Mouse (Mus musculus): Measurements from ENCODE around the gene Olfr699.
"Not testable (repeated sequence)": the region's sequence is repeated elsewhere in the genome, so short reads cannot be mapped to it uniquely, and the experiment has no call there.

The Olfr699 gene

DNA sequence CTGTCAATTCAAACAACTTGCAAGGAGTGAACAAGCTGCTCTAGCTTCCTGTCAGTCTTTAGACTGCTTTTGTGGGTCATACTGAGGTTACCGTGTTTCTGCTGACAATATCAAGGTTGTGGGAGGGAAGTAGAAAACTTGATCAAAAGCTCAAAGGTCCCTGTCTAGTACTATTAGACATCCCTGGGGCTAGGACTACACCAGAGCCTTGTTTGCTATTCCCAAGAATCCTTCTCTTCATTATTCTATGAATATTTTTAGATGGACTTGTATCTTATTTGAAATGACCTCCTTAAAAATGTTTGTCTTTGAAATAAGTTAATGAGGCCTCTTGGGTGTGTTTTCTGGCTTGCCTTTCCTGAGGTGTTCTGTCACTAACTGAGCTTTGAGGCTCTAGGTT lies at the start of gene Olfr699:
TSS of gene Olfr699 (minus strand) at position 101 of the 400 bp plus-strand sequence.
- in situ Hi-C loops (cut with MseI, MboI): loop anchor here in 1 of 2 experiments (25.0 kb wide), 1 partner anchor 556 kb away; no protein-coding TSS in a partner anchor

DNA sequence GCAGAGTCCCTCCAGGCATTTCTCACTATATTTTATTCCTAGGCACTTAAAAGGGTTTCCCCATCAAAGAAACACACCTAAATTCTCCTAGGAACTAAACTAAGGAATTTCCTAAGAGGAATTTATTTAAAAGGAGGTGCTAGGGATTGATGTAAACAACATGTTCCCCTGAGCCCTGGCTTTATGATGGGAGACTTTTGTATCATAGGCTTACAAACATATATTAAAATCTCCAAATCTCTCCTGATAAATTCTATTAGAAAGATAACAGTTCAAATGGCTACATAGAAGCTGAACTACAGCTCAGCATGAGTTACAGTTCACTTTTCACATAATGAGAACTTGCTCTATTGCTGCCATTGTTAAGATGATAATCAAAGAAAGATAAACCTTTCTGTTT lies 40.8 kb upstream of the Olfr699 start, which contains the start of gene Olfr702:
TSS of gene Olfr702 (minus strand) at position 101 of the 400 bp plus-strand sequence.
- in situ Hi-C loops (cut with MseI, MboI): no loop called here

DNA sequence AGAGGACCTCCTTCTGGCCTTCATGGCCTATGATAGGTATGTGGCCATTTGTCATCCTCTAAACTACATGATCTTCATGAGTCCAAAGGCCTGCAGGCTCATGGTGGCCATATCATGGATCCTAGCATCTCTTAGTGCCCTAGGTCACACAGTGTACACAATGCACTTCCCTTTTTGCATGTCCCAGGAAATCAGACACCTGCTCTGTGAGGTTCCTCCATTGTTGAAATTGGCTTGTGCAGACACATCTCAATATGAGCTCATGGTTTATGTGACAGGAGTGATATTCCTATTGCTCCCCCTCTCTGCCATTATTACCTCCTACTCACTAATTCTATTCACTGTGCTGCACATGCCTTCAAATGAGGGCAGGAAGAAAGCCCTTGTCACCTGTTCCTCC lies 25.4 kb upstream of the Olfr699 start:
- in situ Hi-C loops (cut with MseI, MboI): no loop called here

DNA sequence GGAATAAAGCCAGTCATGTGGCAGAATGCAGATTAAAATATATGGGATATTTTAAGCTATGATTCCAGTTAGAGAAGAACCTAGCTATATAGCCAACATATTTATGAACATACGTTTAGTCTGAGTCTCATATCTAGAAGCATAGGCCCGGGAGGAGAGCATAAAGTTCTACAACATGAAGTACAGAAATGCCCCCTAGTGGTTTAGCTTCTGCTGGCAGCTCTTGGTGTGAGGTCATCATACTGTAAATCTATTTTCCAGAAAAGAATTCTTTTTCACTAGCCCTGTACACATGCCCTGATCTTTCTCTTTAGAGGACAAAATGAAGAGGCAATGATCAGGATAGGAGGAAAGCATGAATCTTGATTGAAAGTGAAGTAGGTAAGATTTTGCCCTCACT lies 22.8 kb upstream of the Olfr699 start:
- in situ Hi-C loops (cut with MseI, MboI): no loop called here

DNA sequence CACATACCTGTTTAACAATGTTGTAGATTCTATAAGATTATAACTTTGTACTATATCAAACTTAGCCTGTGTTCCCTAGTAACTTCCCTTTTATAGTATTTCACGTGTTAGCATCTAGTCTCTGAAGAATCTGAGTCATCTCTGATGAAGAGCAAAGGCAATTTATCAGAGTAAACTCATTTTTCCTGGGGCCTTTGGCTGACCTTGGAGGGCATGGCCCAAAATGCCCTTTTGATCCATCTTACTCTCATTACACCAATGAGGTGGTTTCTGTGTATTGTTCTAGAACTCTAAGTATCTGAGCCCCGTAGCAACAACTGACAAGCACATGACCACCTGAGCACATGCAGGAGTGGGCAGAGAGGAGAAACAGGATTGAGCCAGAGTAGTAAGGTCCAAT lies 20.8 kb upstream of the Olfr699 start, which contains the start of gene Olfr701:
TSS of gene Olfr701 (plus strand) at position 301 of the 400 bp plus-strand sequence.
- in situ Hi-C loops (cut with MseI, MboI): no loop called here

DNA sequence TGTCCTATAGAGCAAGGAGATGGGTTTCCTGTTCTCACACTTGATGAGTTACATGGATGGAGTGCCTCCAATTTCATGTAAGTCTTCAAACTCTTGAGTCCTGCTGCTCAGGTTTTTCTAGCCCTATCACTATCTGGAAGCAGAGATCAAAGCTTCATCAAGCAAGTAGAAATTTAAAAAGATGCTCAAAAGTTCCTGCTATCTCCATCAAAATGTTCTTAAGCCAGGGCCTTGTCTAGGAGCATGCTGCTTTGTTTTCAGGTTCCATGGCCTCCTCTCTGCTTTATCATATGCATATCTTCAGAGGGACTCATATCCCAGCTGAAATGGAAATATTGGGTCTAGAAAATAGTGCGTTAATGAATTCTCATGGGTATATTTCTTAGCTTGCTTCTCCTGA lies 15.7 kb upstream of the Olfr699 start, which contains the start of gene Olfr700:
TSS of gene Olfr700 (minus strand) at position 101 of the 400 bp plus-strand sequence.
- in situ Hi-C loops (cut with MseI, MboI): no loop called here

DNA sequence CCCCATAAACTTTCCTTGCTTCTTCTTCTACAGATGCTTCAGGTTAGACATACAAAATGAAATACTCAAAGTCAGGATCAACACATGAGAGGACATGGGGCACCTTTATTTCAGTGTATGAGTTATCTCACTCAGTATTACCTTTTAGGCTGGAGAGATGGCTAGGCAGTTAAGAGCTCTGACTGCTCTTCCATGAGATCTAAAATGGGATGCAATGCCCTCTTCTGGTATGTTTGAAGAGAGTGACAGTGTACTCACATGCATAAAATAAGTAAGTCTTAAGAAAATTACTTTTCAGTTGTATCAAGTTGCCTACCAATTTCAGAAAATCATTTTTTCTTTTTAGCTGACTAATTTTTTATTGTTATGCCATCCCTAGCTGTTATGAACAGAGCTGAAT lies 4.7 kb downstream of the Olfr699 start:
- in situ Hi-C loops (cut with MseI, MboI): loop anchor here in 1 of 2 experiments (25.0 kb wide), 1 partner anchor 551 kb away; no protein-coding TSS in a partner anchor

DNA sequence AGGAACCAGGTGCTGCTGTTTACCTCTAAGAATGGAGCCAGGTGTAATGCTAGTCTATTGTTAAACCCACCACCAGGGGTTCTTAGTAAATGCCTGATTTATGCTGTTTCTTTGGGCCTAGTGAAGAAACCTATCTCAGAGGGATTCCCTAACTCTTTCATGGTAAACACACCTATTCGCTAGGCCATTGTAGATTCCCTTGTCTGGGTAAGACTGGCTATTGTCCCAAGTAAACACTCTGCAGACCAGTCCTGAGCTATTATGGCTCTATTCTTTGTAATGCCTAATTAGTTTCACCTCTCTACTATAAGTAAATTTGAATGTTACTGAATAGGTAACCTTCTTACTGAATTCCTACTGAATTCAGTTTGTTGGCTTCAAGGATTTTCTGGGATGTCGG lies 32.0 kb downstream of the Olfr699 start:
- in situ Hi-C loops (cut with MseI, MboI): not testable (repeated sequence)

DNA sequence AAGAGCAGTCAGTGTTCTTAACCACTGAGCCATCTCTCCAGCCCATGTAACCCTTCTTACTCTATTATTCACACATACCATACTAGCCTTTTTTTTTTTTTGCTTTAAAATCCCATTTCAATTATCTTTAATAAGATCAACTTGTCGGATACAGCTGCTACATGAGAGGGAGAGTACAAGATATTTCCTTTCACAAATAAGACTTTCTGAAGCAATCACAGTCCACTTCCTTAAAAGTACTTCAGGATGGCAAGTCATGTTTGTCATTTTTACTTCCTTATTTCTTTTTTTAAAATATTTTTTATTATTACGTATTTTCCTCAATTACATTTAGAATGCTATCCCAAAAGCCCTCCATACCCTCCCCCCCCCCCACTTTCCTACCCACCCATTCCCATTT lies 34.2 kb downstream of the Olfr699 start:
- in situ Hi-C loops (cut with MseI, MboI): no loop called here

DNA sequence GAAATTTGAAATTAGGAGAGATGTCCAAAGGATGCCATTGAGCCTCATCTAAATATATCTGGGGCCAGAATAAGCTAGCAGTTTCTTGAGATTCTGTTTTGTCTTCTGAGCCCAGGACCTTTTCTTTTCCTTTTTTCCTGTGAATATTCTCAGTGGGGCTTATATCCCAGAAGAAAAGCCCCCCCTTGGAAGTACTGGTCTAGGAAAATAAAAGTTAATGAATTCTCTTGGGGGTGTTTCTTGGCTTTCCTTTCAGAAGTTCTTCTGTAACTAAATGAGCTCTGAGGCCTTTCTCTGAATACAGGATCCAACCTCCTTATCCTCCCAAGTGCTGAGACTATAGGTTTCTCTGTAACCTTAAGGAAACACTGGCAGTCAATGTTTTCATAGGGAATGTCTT lies 37.7 kb downstream of the Olfr699 start, which contains the start of gene Olfr698:
TSS of gene Olfr698 (minus strand) at position 101 of the 400 bp plus-strand sequence.
- in situ Hi-C loops (cut with MseI, MboI): no loop called here

DNA sequence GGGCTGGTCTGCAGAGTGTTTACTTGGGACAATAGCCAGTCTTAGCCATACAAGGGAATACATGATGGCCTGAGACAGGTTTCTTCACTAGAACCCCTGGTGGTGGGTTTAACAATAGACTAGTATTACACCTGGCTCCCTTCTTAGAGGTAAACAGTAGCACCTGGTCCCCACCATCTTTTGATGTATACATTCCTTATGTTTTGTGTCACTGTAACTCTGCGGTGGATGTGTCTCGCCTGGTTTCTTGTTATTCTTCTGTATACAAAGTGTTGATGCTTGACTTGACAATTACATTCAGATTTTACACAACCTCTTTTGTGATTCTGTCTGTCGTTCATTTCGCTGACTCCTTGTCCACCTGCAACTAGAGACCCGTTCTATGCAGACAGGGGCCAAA lies 47.2 kb downstream of the Olfr699 start:
- in situ Hi-C loops (cut with MseI, MboI): no loop called here

DNA sequence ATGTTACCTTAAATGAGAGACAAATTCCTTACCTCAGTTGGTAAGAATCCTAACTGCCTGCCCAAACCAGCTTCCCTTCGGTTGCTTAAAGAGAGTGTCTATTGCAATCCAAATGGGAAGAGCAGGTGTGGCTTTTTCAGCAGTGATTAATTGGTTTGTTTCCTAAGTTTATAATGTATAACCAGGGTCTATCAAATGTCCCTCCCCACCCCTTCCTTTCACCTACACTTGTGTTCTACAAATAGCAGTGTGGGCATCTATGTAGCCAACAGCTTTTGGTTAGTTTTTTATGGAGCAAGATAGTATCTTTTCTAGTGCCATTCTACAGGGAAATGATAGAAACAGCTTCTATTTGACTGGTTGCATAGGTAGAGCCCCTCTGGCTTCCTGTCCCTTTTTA lies 50.7 kb downstream of the Olfr699 start, which contains the start of gene Olfr697:
TSS of gene Olfr697 (minus strand) at position 101 of the 400 bp plus-strand sequence.
- in situ Hi-C loops (cut with MseI, MboI): no loop called here
